Mouse (Mus musculus) liver, embryonic 11.5 days (tissue): Measurements from ENCODE around the gene Clcc1. TPM values are rescaled to one million over a fixed set of nuclear protein-coding genes. Genes with fewer than 3 reads are reported as not detected.

Experiments
- ATAC-seq: fragments of 200-750 bp; cut with Nextera tagmentation; replicated peaks from 2 replicates; pipeline ENCODE4 v1.8.0; 2017; ENCODE audit warnings: moderate number of reproducible peaks, mild to moderate bottlenecking, moderate TSS enrichment, moderate library complexity; ENCODE audit not compliant: low FRiP score
- DNase-seq: peaks from one replicate; pipeline ENCODE4 v3.0.0-alpha.2; 2017; ENCODE audit warnings: low spot score
- H3K27ac ChIP-seq: fragments of 300-500 bp; sonication (generic); 2 replicates; pipeline ENCODE4 v1.5.1; 2014; ENCODE audit warnings: mild to moderate bottlenecking, low read depth, low read length, control low read depth
- H3K27me3 ChIP-seq: fragments of 300-500 bp; sonication (generic); replicated peaks from 2 replicates; pipeline ENCODE4 v1.6.1; 2014; ENCODE audit warnings: low read length, mixed read lengths; ENCODE audit not compliant: control insufficient read depth, insufficient read depth
- H3K36me3 ChIP-seq: fragments of 300-500 bp; sonication (generic); 2 replicates; pipeline ENCODE4 v1.6.1; 2014; ENCODE audit warnings: mild to moderate bottlenecking, low read length, moderate library complexity, mixed read lengths; ENCODE audit not compliant: control insufficient read depth, insufficient read depth
- H3K4me1 ChIP-seq: fragments of 300-500 bp; sonication (generic); replicated peaks from 2 replicates; pipeline ENCODE4 v1.6.1; 2014; ENCODE audit warnings: low read length, mixed read lengths; ENCODE audit not compliant: control insufficient read depth, insufficient read depth
- H3K4me2 ChIP-seq: fragments of 300-500 bp; sonication (generic); 2 replicates; pipeline ENCODE4 v1.6.1; 2014; ENCODE audit warnings: mild to moderate bottlenecking, control low read depth, moderate library complexity
- H3K4me3 ChIP-seq: fragments of 300-500 bp; sonication (generic); 2 replicates; pipeline ENCODE4 v1.5.1; 2014; ENCODE audit warnings: low read depth, low read length, control low read depth
- H3K9ac ChIP-seq: fragments of 300-500 bp; sonication (generic); 2 replicates; pipeline ENCODE4 v1.6.1; 2014; ENCODE audit warnings: low read depth, low read length, control low read depth
- H3K9me3 ChIP-seq: fragments of 300-500 bp; sonication (generic); 2 replicates; pipeline ENCODE4 v1.6.1; 2016; ENCODE audit warnings: low read length, inconsistent platforms, mixed read lengths; ENCODE audit not compliant: control insufficient read depth
- WGBS: fragments of 180-500 bp; shearing (Covaris S2); extraction: QIAGEN DNeasy Blood & Tissue Kit; methylation state at CpG from one replicate; pipeline ENCODE4 v1.1.7; 2014; 5-methylcytosine and 5-hydroxymethylcytosine counted together
- polyA plus RNA-seq: library from polyadenylated mRNA; unstranded; fragments of >200 nt; fragmentation: Nextera tagmentation; extraction: Ambion mirVana; gene quantifications from 2 replicates; pipeline ENCODE4 v1.2.1, GENCODE M21; 2014

The Clcc1 gene
- polyA plus RNA-seq, 1 experiment from 2014 or later, result 65.4 TPM

DNA sequence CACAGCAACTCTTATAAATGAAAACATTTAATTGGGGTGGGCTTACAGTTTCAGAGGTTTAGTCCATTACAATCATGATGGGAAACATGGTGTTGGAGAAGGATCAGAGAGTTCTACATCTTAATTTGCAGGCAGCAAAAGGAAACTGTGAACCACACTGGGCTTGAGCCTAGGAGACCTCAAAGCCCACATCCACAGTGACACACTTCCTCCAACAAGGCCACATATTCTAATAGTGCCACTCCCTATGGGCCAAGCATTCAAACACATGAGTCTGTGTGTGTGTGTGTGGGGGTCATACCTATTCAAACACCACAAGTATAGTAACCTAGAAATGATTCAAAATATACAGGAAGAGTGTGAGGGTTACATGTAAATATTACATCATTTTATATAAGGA, 73.6 kb downstream of the Clcc1 start:
- 0 out of 2 replicates have a peak, but pooled peaks cover 3% of the 10 kb centered on the region for H3K9me3 ChIP-seq
- H3K27ac ChIP-seq, result no peak overlapping the region
- H3K4me3 ChIP-seq, result no peak overlapping the region
- ATAC-seq (no peak), DNase-seq (no peak)
- H3K4me1 ChIP-seq, result peaks cover 12% of the 10 kb centered on the region; the same call in 1 of the 2 replicates
- H3K9ac ChIP-seq, result no peak overlapping the region
- H3K36me3 ChIP-seq, result no peaks in the 10 kb centered on the region
- no peak overlapping the region for H3K4me2 ChIP-seq
- H3K27me3 ChIP-seq, result no peaks in the 10 kb centered on the region

GRCm38 (mm10) chr3:108727776-108728175, 74.1 kb downstream of the Clcc1 start:
- H3K9me3 ChIP-seq, result 0 out of 2 replicates have a peak, but pooled peaks cover 3% of the 10 kb centered on the region
- no peak overlapping the region for H3K4me2 ChIP-seq
- H3K4me3 ChIP-seq, result no peak overlapping the region
- no peaks in the 10 kb centered on the region for H3K36me3 ChIP-seq
- H3K27me3 ChIP-seq, result no peaks in the 10 kb centered on the region
- ATAC-seq (no peak), DNase-seq (no peak)
- H3K27ac ChIP-seq, result no peak overlapping the region
- WGBS, result 69% methylated on average over 3 of the region's 3 CpGs
- H3K4me1 ChIP-seq, result peaks cover 8% of the 10 kb centered on the region; the same call in 1 of the 2 replicates
- no peak overlapping the region for H3K9ac ChIP-seq

Other genes starting within 250 kb of the Clcc1 start
- gene Celsr2, start 238.4 kb upstream of the Clcc1 start, polyA plus RNA-seq, result 2.4 and 2.5 TPM in 2 replicates
- gene Sars, start 208.7 kb upstream of the Clcc1 start, polyA plus RNA-seq, result 194 and 199 TPM in 2 replicates
- gene 1700013F07Rik, start 119.8 kb upstream of the Clcc1 start, polyA plus RNA-seq, result not detected in 2 replicates
- gene 5330417C22Rik, start 117.4 kb upstream of the Clcc1 start, polyA plus RNA-seq, result 0.10 and 0.23 TPM in 2 replicates
- gene Tmem167b, start 91.4 kb upstream of the Clcc1 start, polyA plus RNA-seq, result 23.0 and 27.7 TPM in 2 replicates
- gene Taf13, start 82.2 kb upstream of the Clcc1 start, polyA plus RNA-seq, result 21.7 and 23.2 TPM in 2 replicates
- gene Wdr47, start 62.6 kb upstream of the Clcc1 start, polyA plus RNA-seq, result 3.8 and 4.5 TPM in 2 replicates
- gene Gpsm2, start 68.4 kb downstream of the Clcc1 start, polyA plus RNA-seq, result 41.8 and 46.2 TPM in 2 replicates
- gene Aknad1, start 85.7 kb downstream of the Clcc1 start, polyA plus RNA-seq, result 0.44 and 0.45 TPM in 2 replicates
- 35.1 and 35.6 TPM in 2 replicates for gene Stxbp3, start 186.6 kb downstream of the Clcc1 start, polyA plus RNA-seq
- gene Fndc7, start 236.1 kb downstream of the Clcc1 start, polyA plus RNA-seq, result 0.18 TPM in 1 of 2 replicates, not detected in the other